Mouse (Mus musculus) frontal cortex, postnatal 36 days (tissue): Measurements from ENCODE around the gene Zfp992.
"Not testable (repeated sequence)": the region's sequence is repeated elsewhere in the genome, so short reads cannot be mapped to it uniquely, and the experiment has no call there.

Source experiments
- DNase-seq, 2 experiments: peaks; one replicate each; pipeline ENCODE4 v3.0.0; 2022; ENCODE audit warnings: low spot score in 2 of 2

The Zfp992 gene

DNA sequence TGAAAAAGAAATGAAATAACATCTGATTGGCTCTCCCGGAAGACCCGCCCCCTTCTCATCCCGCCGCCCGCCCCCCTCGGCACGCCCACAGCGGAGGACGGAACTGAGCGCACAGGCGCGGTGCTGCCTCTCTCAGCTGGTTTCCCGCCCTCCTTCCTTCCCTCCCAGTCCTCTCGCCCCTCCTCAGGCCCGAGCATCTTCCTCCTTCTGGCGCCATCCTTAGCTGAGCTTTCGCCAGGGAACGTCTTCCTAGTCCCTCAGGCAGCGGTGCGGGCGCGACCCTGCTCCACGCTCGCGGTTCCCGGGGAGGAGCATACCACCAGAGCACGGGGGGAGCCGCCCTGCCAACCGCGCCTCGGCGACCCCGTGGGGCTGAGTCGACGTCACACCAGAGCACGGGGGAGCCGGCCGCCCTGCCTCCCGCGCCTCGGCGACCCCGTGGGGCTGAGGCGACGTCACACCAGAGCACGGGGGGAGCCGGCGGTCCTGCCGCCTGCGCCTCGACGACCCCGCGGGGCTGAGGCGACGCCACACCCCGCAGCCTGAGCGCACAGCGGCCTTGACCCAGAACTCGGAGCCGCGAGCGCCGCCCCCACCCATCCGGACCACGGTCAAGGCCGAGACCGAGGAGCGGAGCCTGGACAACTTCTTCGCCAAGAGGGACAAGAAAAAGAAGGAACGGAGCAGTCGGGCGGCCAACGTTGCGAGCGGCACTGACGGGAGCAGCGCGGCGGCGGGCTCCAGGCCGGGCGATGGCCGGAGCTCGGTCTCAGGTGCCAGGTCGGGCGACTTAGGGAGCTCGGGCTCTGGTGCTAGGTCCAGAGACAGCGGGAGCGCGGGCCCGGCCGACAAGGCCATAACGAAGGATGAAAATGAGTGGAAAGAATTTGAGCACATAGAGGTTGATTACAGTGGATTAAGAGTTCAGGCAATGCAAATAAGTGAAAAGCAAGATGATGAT, 26.2 kb downstream of the Zfp992 start:
- not testable (repeated sequence) for DNase-seq

DNA sequence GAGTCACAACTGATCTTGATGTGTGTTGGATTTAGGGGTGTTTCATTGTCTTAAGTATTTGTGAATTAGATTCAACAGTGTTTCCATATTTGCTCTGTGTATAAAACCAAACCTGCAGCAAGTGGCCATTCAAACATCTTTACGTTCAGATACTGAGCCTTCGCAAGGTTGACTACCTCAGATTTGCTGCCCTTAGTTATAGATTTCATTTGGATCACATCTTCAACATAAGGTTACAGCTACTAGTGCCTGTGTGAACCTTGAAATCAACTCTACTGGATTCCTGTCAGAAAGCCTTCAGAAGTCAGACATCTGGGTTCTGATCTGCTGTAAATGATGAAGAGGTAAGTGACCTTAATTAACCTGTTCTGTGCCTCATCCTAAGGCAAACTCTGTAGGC, 27.4 kb downstream of the Zfp992 start:
- not testable (repeated sequence) for DNase-seq

DNA sequence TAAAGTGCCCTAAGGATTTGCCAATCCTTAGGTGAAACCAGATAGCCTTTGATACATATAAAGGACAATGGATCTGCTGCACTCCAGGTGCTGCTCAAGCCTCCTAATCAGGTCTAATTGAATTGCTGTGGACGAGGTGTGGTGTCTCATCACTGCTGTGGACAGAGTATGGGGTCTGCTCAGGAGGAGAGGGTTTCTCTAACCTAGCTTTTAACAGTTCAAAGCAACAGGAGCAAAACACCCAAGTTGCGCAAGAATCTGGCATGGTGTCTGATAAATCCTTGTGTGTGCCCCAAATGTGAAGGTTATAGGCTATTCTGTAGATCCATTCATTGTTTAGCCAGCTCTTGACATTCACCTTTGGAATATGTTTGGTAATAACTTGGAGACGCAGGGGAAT, 28.1 kb downstream of the Zfp992 start:
- not testable (repeated sequence) for DNase-seq

DNA sequence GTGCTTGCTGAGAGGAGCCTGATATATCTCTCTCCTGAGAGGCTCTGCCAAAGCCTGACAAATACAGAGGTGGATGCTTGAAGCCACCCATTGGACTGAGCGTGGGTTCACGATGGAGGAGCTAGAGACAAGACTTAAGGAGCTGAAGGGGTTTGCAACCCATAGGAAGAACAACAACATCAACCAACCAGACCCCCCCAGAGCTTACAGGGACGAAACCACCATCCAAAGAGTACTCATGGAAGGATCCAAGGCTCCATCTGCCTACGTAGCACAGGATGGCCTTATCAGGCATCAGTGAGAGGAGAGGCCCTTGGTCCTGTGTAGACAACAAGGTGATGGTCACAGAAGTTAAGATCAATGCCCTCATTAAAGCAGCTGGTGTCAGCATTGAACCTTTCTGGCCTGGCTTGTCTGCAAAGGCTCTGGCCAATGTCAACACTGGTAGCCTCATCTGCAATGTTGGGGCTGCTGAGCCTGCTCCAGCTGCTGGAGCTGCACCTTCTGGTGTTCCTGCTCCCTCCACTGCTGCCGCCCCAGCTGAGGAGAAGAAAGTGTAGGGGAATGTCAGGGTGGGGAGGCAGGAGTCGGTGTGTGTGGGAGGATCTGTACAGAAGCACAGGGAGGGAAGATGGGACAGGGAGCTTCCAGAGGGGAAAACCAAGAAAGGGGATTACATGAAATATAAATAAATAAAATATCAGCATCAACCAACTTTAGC, 31.7 kb downstream of the Zfp992 start:
- not testable (repeated sequence) for DNase-seq

DNA sequence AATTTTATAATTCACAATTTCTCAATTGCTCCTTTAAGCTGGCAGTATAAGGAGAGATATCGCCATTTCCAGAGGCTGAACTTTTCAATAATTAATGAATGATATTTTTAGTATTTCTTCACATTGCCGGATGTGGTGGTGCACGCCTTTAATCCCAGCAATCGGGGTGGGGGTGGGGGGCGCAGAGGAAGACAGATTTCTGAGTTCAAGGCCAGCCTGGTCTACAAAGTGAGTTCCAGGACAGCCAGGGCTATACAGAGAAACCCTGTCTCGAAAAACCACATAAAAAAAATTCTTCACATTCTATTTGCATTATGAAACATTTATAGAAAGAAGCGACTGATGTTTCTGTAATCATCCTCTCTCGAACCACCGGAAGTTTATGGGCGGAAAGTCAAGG, 33.7 kb downstream of the Zfp992 start:
- DNase-seq, result not testable (repeated sequence)

DNA sequence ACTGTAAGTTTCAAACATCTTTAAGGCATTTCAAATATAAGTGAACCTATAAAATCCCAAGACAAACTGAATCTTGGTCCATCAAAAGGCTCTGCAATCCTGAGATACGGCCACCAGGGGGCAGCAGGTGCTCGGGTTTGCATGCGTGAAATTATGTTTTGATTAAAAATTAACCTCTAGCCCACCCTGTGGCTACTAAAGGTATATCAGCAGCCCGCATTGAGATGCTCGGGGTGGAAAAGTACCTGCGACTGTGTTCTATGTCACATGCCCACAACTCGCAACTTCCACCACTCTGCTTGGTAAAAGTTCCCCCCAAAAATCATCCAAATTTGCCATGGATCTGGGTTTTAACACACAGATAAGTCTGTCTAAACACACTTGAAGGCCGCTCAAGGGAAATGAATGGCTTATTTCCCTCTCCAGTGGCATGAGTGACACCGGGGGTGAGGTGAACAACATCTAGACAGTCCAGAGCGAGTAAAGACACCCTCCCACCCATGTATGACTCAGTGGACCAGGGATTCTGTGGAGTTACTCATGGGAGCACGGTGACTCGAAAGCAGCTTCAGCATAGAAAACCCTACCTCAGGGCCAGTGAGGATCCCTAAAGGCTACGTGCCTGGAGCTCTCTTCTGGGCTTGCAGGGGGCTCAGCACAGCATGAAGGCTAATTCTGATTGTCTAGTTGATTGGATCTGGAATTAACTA, 34.9 kb downstream of the Zfp992 start:
- DNase-seq, result not testable (repeated sequence)

DNA sequence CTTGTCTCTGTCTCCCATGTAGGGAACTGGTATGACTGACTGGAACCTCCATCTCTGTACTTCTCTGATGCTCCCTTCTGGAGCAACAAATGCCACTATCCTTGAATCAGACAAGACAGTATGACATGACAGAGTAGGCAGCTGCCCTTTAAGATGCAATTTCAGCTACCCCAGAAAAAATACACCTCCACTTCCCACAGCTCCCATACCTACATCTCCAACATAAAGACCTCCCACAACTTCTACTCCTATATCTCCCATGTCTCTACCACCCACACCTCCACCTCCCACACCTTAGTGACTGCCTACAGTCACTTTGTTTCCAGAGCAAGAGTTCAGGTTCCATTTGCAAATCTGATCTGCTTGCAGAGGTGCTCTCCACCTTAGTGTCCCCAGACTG, 35.9 kb downstream of the Zfp992 start:
- not testable (repeated sequence) for DNase-seq

DNA sequence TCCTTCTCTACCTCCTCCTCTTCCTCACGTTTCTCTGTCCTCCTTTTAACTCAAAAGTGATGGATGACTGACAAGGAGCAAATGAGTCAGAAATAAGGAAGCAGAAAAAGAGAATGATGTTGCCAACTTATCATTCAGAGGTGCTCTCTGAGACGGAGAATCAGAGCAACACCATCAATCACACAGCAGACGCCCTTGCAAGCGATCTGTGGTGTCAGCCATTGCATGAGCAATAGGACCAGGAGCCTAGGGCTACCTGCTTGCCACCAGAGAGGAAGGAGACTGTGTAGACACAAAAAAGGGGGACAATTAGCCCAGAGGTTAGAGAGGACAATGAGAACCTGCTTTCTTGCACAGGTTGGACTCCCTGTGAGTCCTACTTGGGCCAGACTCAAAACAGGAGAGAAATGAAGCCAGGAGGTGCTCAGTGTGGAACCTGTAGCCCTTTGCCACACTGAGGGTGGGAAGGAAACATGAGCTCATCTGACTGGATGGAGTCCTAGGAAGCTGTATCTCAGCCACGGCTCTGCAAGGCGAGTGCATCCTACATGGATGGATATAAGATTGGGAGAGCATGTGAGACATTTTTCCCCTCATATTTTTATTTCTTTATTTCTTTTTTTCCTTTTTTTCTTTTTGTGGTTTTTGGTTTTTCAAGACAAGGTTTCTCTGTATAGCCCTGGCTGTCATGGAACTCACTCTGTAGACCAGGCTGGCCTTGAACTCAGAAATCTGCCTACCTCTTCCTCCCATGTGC, 36.5 kb downstream of the Zfp992 start:
- not testable (repeated sequence) for DNase-seq

DNA sequence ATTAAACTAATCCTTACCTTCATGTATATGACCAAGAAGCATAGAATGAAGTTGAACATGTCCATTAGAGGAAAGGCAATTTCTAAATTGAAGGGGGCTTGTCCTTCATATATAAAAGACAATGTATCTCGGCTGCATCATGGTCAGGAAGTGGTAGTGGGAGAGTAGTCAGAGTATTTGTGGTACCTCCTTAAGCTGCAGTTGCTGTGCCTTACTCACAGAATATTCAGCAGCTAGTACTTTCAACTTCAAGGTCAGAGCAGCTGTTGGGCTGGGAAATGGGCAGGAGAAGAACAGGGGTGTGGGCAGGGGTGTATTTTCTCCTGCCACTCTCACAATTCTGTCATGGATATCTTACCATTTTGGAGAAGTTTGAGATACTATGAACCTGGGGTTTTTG, 37.9 kb downstream of the Zfp992 start:
- not testable (repeated sequence) for DNase-seq

DNA sequence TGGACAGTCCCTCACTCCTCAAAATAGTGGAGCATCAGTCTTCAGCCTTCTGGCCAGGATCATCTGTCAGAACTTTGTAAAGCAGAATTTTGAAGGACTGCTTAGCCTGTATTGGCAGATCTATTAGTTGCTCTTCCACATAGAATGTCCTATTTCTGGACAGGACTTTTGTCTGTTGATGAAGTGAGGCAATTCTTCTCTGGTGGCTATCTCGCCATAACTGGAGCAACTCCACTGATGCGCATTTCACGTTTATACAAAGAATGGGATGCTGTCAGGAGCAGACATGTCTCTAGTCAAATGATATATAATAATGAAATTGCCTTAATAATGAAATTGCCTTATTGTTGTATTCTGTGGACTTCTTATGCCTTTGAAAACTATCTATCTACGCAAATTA, 40.4 kb downstream of the Zfp992 start:
- DNase-seq, result not testable (repeated sequence)

DNA sequence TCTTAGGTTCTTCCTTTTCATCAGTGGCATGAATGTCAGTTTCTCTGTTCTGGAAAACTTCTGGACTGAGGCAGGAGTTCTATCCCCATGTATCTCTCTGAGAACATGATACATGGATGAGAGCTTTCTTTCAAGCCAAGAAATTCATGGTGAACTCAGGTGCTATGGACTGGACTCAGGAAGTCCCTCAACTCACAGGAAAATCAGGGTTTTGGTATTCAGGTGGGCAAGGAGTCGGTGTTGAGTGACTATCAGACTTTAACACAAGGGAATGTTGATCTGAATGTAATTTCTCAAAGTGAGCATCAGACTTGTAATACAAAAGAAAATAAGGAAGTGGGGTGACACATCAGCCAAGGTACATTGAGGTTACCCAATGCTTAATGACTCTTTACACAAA, 43.2 kb downstream of the Zfp992 start:
- DNase-seq, result not testable (repeated sequence)

DNA sequence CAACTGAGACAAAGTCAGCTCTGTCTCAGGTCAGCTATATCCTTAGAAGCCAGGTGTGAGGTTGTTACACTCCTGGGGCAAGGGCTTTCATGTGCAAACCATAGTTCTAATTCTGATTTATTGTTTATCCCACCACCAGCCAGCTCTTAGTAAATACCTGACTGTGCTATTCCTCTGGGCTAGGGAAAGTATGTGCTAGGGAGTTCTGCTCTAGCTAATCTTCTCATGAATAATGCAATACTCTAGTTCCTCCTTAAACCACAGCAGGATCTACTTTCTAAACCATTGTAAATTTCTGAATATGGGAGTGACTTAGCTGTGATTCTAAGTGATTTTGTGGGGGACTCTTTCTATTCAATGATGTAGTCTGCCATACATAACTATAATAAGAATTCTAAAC, 43.6 kb downstream of the Zfp992 start:
- no peak for DNase-seq

DNA sequence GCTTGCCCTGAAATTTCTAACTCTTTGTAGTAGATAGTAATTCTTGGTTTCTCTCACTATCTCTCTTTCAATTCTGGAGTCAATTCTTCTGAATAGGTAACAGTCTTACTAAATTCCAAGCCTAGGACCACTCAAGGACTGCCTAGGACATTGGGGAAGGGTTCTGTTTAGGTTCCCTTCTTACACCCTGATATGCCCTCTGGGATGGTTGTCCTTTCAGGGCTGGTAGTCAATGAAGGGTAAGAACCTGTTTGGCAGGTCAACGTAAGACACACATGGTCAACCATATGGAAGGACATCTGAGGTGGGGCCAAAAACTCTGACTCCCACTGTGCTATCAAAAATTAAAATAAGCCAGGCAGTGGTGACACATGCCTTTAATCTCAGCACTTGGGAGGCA, 44.0 kb downstream of the Zfp992 start:
- no peak for DNase-seq

DNA sequence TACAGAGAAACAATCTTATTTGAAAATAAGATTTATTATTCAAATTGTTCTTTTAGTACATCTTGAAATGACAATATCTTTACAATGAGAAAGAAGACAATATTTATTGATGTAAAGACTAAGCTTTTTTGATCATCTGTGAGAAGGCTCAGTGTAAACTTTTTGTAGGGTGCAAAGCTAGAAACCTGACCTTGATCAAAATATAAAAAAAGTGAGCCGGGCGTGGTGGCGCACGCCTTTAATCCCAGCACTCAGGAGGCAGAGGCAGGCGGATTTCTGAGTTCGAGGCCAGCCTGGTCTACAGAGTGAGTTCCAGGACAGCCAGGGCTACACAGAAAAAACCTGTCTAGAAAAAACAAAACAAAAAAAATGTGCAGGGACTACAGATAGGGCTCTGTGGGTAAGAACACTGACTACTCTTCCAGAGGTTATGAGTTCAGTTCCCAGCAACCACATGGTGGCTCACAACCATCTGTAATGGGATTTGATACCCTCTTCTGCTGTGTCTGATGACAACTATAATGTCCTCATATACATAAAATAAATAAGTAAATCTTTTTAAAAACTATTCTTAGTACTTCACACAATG, 44.6 kb downstream of the Zfp992 start:
- DNase-seq, result not testable (repeated sequence)

DNA sequence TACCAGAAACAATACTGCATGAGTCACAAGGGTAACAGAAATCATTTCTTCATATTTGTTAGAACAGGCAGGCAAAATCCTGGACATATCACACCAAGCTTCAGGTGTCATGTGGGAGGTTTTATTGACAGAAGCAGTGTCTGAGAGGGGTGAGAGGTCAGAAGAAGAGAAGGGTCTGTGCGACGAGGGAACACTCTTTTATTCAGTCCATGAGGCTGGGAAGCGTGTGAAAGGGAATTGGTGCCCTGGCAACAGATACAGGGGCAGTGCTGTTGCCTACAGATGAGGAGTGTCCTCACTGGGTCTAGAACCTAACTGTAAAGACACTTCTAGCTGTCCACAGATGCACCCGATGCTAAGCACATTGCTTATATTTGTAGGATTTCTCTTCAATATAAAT, 46.2 kb downstream of the Zfp992 start:
- no peak for DNase-seq

DNA sequence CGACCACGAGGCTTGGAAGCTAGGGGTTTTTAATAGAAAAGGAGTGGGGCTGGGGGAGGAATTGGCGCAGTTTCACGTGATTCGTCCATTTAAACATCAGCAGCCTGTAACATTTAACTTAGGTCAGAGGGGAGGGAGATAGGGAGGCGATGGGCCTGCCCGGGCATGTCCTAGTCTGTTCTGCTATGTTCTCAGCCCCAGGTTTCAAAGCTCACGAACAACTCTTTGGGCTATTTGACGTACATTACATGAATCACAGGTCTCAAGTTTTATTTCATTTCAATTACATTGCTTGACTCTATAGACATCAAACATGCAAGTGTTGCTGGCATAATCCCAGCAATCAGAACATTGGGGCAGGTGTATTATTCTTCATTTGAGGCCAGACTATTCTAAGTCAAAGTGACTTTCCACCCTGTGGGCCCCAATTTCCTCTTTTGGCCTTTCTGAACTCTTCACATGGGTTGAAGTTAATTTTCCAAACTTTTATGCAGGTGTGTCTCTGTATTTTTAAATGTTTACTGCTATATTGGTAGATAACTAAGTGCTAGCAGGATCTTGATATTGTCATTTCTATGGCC, 49.0 kb downstream of the Zfp992 start:
- DNase-seq, result not testable (repeated sequence)

DNA sequence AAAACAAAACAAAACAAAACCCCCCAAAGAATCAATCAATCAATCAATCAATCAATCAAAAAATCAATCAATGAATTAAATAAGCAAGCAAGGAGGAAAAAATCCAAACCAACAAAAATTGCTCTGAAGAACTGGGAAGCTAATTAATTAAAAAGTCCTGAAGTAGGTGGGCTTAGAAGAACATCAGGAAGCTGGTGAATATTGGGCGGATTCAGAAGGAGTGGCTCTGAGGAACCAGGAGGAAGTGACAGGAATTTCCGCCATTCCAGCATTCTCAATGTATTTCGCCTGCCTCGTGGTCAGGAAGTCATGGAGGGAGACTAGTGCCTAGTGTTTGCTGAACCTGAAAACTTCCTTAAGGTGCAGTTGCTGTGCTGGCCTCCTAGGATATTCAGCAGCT, 52.9 kb downstream of the Zfp992 start, which contains the start of gene Zfp981:
Gene Zfp981, plus strand, starts transcription at position 301 of the 400 bp plus-strand sequence.
- DNase-seq, result not testable (repeated sequence)

DNA sequence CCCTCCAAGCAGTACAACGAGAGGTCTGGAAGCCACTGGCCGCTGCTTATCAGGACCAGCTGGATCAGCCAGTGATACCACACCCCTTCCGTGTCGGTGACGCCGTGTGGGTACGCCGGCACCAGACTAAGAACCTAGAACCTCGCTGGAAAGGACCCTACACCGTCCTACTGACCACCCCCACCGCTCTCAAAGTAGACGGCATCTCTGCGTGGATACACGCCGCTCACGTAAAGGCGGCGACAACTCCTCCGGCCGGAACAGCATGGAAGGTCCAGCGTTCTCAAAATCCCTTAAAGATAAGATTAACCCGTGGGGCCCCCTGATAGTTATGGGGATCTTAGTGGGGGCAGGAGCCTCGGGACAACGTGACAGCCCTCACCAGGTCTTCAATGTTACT, 60.2 kb downstream of the Zfp992 start:
- not testable (repeated sequence) for DNase-seq

DNA sequence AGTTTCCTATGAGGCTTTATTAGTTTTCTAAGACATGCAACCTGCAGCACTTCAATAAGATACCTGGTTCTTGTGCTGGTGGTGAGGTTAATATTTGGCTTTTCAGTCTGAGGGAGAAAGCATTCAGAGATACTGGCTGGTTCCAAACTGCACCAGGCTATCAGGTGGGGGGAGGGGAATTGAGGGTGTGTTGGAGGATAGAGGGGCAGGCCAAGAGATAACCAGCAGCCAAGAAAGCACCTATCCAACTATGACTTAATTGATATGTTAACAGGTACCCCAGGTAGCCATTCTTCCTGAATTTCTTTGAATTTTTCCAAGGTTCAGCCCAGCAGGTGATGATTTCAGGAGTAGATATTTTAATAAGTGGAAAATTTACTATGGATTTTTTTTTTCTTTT, 63.0 kb downstream of the Zfp992 start:
- DNase-seq, result not testable (repeated sequence)

DNA sequence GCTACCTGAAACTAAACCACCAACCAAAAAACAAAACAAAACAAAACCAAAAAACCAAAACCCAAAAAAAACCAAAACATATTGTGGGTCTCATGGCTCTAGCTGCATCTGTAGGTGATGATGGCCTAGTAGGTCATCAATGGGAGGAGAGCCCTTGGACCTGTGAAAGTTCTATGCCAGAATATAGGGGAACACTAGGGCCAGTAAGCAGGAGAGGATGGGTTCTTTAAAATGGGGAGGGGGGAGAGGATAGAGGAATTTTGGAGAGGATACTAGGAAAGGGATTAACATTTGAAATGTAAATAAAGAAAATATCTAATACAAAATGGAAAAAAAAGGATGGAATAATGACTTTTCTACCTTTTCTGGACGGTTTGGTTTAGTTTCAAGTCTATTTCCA, 67.7 kb downstream of the Zfp992 start:
- DNase-seq, result no peak
